Mouse (Mus musculus) small intestine, adult 2 months (tissue): ENCODE measurements around the gene Triobp.

Experiments
- CTCF ChIP-seq: fragments of 200-500 bp; IDR thresholded peaks from 2 replicates; pipeline ENCODE4 v1.5.1; 2012; ENCODE audit warnings: low read depth, mild to moderate bottlenecking, control low read depth, inconsistent platforms, low read length, moderate library complexity, mixed read lengths; ENCODE audit not compliant: insufficient replicate concordance, insufficient read length; ENCODE audit errors: extremely low read depth
- POLR2A ChIP-seq: fragments of 200-500 bp; IDR thresholded peaks from 2 replicates; pipeline ENCODE4 v1.6.1; 2012; ENCODE audit warnings: low read depth, mild to moderate bottlenecking, control low read depth, inconsistent platforms, low read length, moderate library complexity

GRCm38 (mm10) chr15:78956351-78956750 is 8.8 kb downstream of the Triobp start:
- peak; percentile 40; the same call in 1 of the 2 replicates for TF ChIP-seq CTCF
- no peak for TF ChIP-seq POLR2A
